Mouse (Mus musculus) embryonic facial prominence, embryonic 13.5 days (tissue): ENCODE results near the gene Elfn2. TPM values are rescaled to one million over a fixed set of nuclear protein-coding genes. Genes with fewer than 3 reads are reported as not detected.

Experiments used
- ATAC-seq: fragments of 200-750 bp; cut with Nextera tagmentation; 2 replicates; pipeline ENCODE4 v1.8.0; 2017; ENCODE audit warnings: low read depth; ENCODE audit not compliant: insufficient number of reproducible peaks, insufficient read depth, low FRiP score, low TSS enrichment
- H3K27ac ChIP-seq: fragments of 300-500 bp; sonication (generic); 2 replicates; pipeline ENCODE4 v1.5.1; 2015; ENCODE audit warnings: moderate library complexity, mild to moderate bottlenecking, inconsistent platforms
- H3K27me3 ChIP-seq: fragments of 300-500 bp; sonication (generic); 2 replicates; pipeline ENCODE4 v1.6.1; 2015; ENCODE audit warnings: mild to moderate bottlenecking, inconsistent platforms
- H3K36me3 ChIP-seq: fragments of 300-500 bp; sonication (generic); 2 replicates; pipeline ENCODE4 v1.6.1; 2015; ENCODE audit warnings: mild to moderate bottlenecking, inconsistent platforms
- H3K4me1 ChIP-seq: fragments of 300-500 bp; sonication (generic); 2 replicates; pipeline ENCODE4 v1.6.1; 2015; ENCODE audit warnings: inconsistent platforms
- H3K4me2 ChIP-seq: fragments of 300-500 bp; sonication (generic); 2 replicates; pipeline ENCODE4 v1.6.1; 2015; ENCODE audit warnings: moderate library complexity, mild to moderate bottlenecking, inconsistent platforms
- H3K4me3 ChIP-seq: fragments of 300-500 bp; sonication (generic); 2 replicates; pipeline ENCODE4 v1.5.1; 2015; ENCODE audit warnings: mild to moderate bottlenecking, inconsistent platforms
- H3K9ac ChIP-seq: fragments of 300-500 bp; sonication (generic); 2 replicates; pipeline ENCODE4 v1.6.1; 2015; ENCODE audit warnings: mild to moderate bottlenecking, inconsistent platforms
- H3K9me3 ChIP-seq: fragments of 300-500 bp; sonication (generic); 2 replicates; pipeline ENCODE4 v1.6.1; 2016; ENCODE audit warnings: inconsistent platforms
- WGBS: fragments of 180-500 bp; shearing (Covaris S2); methylation state at CpG from one replicate; pipeline ENCODE4 v1.1.7; 2015; ENCODE audit warnings: mixed read lengths; 5-methylcytosine and 5-hydroxymethylcytosine counted together
- polyA plus RNA-seq: library from polyadenylated mRNA; unstranded; fragments of >200 nt; fragmentation: Nextera tagmentation; extraction: Ambion mirVana; gene quantifications from 2 replicates; pipeline ENCODE4 v1.2.1, GENCODE M21; 2015

Gene Elfn2
- polyA plus RNA-seq, 1 experiment from 2014 or later, result 0.06 TPM

GRCm38 (mm10) chr15:78677708-78678107 lies 40.9 kb downstream of the Elfn2 start:
- Histone ChIP-seq H3K4me2 (no peak overlapping the region), H3K27me3 (peaks cover 36% of the 10 kb centered on the region), H3K4me1 (peaks cover 8% of the 10 kb centered on the region; the same call in 1 of the 2 replicates), H3K27ac (no peak overlapping the region), H3K9ac (no peak overlapping the region), H3K36me3 (no peaks in the 10 kb centered on the region), H3K4me3 (no peak overlapping the region), H3K9me3 (no peaks in the 10 kb centered on the region)
- no peak for ATAC-seq
- 54% methylated on average over 5 of the region's 5 CpGs for WGBS

GRCm38 (mm10) chr15:78677015-78677414 lies 41.6 kb downstream of the Elfn2 start:
- 76% methylated on average over 9 of the region's 9 CpGs for WGBS
- Histone ChIP-seq H3K27me3 (peaks cover 43% of the 10 kb centered on the region), H3K36me3 (no peaks in the 10 kb centered on the region), H3K4me2 (no peak overlapping the region), H3K9me3 (no peaks in the 10 kb centered on the region), H3K27ac (no peak overlapping the region), H3K4me3 (no peak overlapping the region), H3K9ac (no peak overlapping the region), H3K4me1 (peaks cover 8% of the 10 kb centered on the region; the same call in 1 of the 2 replicates)
- no peak for ATAC-seq

- Histone ChIP-seq H3K36me3 (no peaks in the 10 kb centered on the region), H3K4me2 (no peak overlapping the region), H3K9ac (no peak overlapping the region), H3K4me1 (peaks cover 3% of the 10 kb centered on the region; the same call in 1 of the 2 replicates), H3K4me3 (no peak overlapping the region), H3K27ac (no peak overlapping the region), H3K27me3 (peaks cover 63% of the 10 kb centered on the region), H3K9me3 (no peaks in the 10 kb centered on the region)
- WGBS, result 61% methylated on average over 6 of the region's 6 CpGs
- no peak for ATAC-seq
These were observed 43.6 kb downstream of the Elfn2 start for GRCm38 (mm10) chr15:78674912-78675412.

GRCm38 (mm10) chr15:78673436-78673835 lies 45.1 kb downstream of the Elfn2 start:
- Histone ChIP-seq H3K4me2 (no peak overlapping the region), H3K4me3 (no peak overlapping the region), H3K27me3 (peaks cover 65% of the 10 kb centered on the region), H3K36me3 (no peaks in the 10 kb centered on the region), H3K27ac (no peak overlapping the region), H3K9me3 (no peaks in the 10 kb centered on the region), H3K9ac (no peak overlapping the region), H3K4me1 (peaks cover 3% of the 10 kb centered on the region; the same call in 1 of the 2 replicates)
- WGBS, result 87% methylated on average over 19 of the region's 19 CpGs
- no peak for ATAC-seq

GRCm38 (mm10) chr15:78670341-78670740 lies 48.2 kb downstream of the Elfn2 start:
- no peak overlapping the region for H3K9ac ChIP-seq
- H3K4me2 ChIP-seq, result no peak overlapping the region
- H3K4me3 ChIP-seq, result no peak overlapping the region
- no peak overlapping the region for H3K27ac ChIP-seq
- WGBS, result 52% methylated on average over 5 of the region's 5 CpGs
- no peak for ATAC-seq
- H3K4me1 ChIP-seq, result no peaks in the 10 kb centered on the region; the same call in 1 of the 2 replicates
- no peaks in the 10 kb centered on the region for H3K9me3 ChIP-seq
- no peaks in the 10 kb centered on the region for H3K36me3 ChIP-seq
- peaks cover 54% of the 10 kb centered on the region for H3K27me3 ChIP-seq

GRCm38 (mm10) chr15:78669221-78669871 lies 49.2 kb downstream of the Elfn2 start:
- H3K4me1 ChIP-seq, result no peaks in the 10 kb centered on the region; the same call in 1 of the 2 replicates
- H3K36me3 ChIP-seq, result no peaks in the 10 kb centered on the region
- WGBS, result 61% methylated on average over 10 of the region's 10 CpGs
- no peak overlapping the region for H3K27ac ChIP-seq
- no peak overlapping the region for H3K9ac ChIP-seq
- H3K9me3 ChIP-seq, result no peaks in the 10 kb centered on the region
- H3K4me3 ChIP-seq, result no peak overlapping the region
- ATAC-seq, result no peak
- H3K4me2 ChIP-seq, result no peak overlapping the region
- peaks cover 45% of the 10 kb centered on the region for H3K27me3 ChIP-seq

GRCm38 (mm10) chr15:78664268-78664667 lies 54.3 kb downstream of the Elfn2 start:
- WGBS, result 63% methylated on average over 5 of the region's 5 CpGs
- no peak overlapping the region for H3K27ac ChIP-seq
- no peak overlapping the region for H3K4me2 ChIP-seq
- H3K36me3 ChIP-seq, result no peaks in the 10 kb centered on the region
- H3K4me3 ChIP-seq, result no peak overlapping the region
- no peaks in the 10 kb centered on the region for H3K9me3 ChIP-seq
- no peaks in the 10 kb centered on the region for H3K4me1 ChIP-seq
- 0 out of 2 replicates have a peak, but pooled peaks cover 2% of the 10 kb centered on the region for H3K27me3 ChIP-seq
- no peak overlapping the region for H3K9ac ChIP-seq
- no peak for ATAC-seq

- Histone ChIP-seq H3K4me1 (0 out of 2 replicates have a peak, but pooled peaks cover 2% of the 10 kb centered on the region), H3K36me3 (no peaks in the 10 kb centered on the region), H3K9ac (no peak overlapping the region), H3K9me3 (no peaks in the 10 kb centered on the region), H3K27ac (no peak overlapping the region), H3K4me3 (no peak overlapping the region), H3K27me3 (no peaks in the 10 kb centered on the region), H3K4me2 (no peak overlapping the region)
- 46% methylated on average over 4 of the region's 4 CpGs for WGBS
- ATAC-seq, result no peak
These were observed 67.4 kb downstream of the Elfn2 start for GRCm38 (mm10) chr15:78651169-78651568.

- no peaks in the 10 kb centered on the region for H3K36me3 ChIP-seq
- ATAC-seq, result no peak
- H3K4me2 ChIP-seq, result no peak overlapping the region
- H3K4me3 ChIP-seq, result no peak overlapping the region
- H3K27me3 ChIP-seq, result peaks cover 4% of the 10 kb centered on the region; the same call in 1 of the 2 replicates
- H3K9me3 ChIP-seq, result no peaks in the 10 kb centered on the region
- 0 out of 2 replicates have a peak, but pooled peaks cover 8% of the 10 kb centered on the region for H3K4me1 ChIP-seq
- H3K27ac ChIP-seq, result no peak overlapping the region
- 70% methylated on average over 4 of the region's 4 CpGs for WGBS
- H3K9ac ChIP-seq, result no peak overlapping the region
These were observed 70.8 kb downstream of the Elfn2 start for GRCm38 (mm10) chr15:78647746-78648145.

GRCm38 (mm10) chr15:78644606-78645005 lies 74.0 kb downstream of the Elfn2 start:
- Histone ChIP-seq H3K9me3 (no peaks in the 10 kb centered on the region), H3K27ac (no peak overlapping the region), H3K4me3 (no peak overlapping the region), H3K4me1 (0 out of 2 replicates have a peak, but pooled peaks cover 8% of the 10 kb centered on the region), H3K36me3 (no peaks in the 10 kb centered on the region), H3K27me3 (peaks cover 14% of the 10 kb centered on the region), H3K4me2 (no peak overlapping the region), H3K9ac (no peak overlapping the region)
- WGBS, result 58% methylated on average over 8 of the region's 8 CpGs
- ATAC-seq, result no peak

- Histone ChIP-seq H3K4me3 (no peak overlapping the region), H3K27me3 (peaks cover 19% of the 10 kb centered on the region), H3K36me3 (no peaks in the 10 kb centered on the region), H3K9me3 (no peaks in the 10 kb centered on the region), H3K4me2 (no peak overlapping the region), H3K9ac (no peak overlapping the region), H3K4me1 (0 out of 2 replicates have a peak, but pooled peaks cover 5% of the 10 kb centered on the region), H3K27ac (no peak overlapping the region)
- no peak for ATAC-seq
- WGBS, result 17% methylated on average over 6 of the region's 6 CpGs
These were observed 74.9 kb downstream of the Elfn2 start for GRCm38 (mm10) chr15:78643633-78644032.

- Histone ChIP-seq H3K4me3 (no peak overlapping the region), H3K4me2 (no peak overlapping the region), H3K27ac (no peak overlapping the region), H3K4me1 (peaks cover 4% of the 10 kb centered on the region; the same call in 1 of the 2 replicates), H3K9ac (no peak overlapping the region), H3K9me3 (no peaks in the 10 kb centered on the region), H3K36me3 (no peaks in the 10 kb centered on the region), H3K27me3 (peaks cover 17% of the 10 kb centered on the region; the same call in 1 of the 2 replicates)
- no peak for ATAC-seq
- 30% methylated on average over 7 of the region's 7 CpGs for WGBS
These were observed 83.3 kb downstream of the Elfn2 start for GRCm38 (mm10) chr15:78635231-78635630.
